Mouse (Mus musculus) T-cell, adult 2 months (primary cell): ENCODE results near the gene Vasp.
A peak's percentile ranks its signal among the peaks of the same experiment; 100 is the strongest.

ENCODE experiments used
- DNase-seq: peaks from one replicate; pipeline ENCODE4 v3.0.0; 2022; ENCODE audit warnings: low spot score

Gene Vasp

GRCm38 (mm10) chr7:19236411-19236810 lies 35.2 kb downstream of the Vasp start:
- no peak for DNase-seq

GRCm38 (mm10) chr7:19235092-19235671 lies 36.4 kb downstream of the Vasp start:
- no peak for DNase-seq

DNA sequence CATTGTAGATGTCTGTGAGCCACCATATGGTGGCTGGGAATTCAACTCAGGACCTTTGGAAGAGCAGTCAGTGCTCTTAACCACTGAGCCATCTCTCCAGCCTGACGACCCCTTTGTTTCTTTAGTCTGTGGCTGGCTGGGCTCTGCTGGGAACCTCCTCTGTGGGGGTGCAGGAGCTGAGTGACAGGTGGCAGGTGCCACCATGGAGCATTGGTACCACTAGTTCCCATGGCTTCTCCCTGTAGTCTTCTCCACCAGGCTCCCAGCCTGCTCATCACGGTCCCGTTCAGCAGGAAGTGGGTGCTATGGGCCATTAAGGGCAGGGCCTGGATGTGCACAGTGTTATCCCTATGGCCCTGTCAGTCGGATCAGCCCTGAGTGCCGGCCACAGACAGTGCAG lies 37.0 kb downstream of the Vasp start:
- no peak for DNase-seq

DNA sequence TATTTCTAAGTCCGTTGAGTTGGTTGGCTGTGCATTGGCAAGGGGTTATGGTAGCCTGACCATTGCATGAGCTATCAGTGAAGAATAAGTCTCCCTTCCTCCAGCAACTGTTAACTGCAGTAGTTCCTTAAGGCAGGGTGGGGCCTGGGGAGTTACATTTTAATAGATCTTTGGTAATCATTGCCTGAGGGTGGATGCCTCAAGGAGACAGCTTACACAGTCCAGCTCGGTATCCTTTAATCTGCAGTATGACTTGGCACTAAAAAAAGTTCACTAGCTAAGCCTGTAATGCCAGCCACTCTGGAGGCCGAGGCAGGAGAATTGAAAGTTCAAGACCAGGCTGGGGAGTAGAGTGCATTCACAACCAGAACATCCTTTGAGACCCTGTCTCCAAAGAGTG lies 39.8 kb downstream of the Vasp start:
- DNase-seq, result no peak

- DNase-seq, result no peak
Measured at GRCm38 (mm10) chr7:19230899-19231298, 40.7 kb downstream of the Vasp start.

- no peak for DNase-seq
Measured at GRCm38 (mm10) chr7:19230041-19230580, 41.5 kb downstream of the Vasp start.

DNA sequence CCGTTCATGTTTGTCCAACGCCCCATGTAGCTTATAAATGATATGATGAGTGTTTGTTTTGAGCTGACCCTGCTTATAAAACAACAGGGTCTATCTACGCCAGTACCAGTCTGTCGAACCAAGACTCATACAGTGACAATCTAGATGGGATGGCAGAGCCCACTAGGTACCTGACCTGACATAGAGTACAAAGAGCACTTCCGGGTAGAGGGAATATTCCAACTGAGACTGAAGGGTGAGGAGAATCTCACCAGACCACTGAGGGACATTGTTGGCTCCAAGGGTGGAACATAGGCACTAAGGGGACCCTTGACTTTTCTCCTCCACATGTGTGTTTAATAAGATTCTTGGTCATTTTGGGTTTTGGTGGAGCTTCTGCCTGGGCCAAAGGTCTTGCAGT lies 42.2 kb downstream of the Vasp start:
- no peak for DNase-seq

- no peak for DNase-seq
Measured at GRCm38 (mm10) chr7:19228793-19229148, 42.8 kb downstream of the Vasp start.

DNA sequence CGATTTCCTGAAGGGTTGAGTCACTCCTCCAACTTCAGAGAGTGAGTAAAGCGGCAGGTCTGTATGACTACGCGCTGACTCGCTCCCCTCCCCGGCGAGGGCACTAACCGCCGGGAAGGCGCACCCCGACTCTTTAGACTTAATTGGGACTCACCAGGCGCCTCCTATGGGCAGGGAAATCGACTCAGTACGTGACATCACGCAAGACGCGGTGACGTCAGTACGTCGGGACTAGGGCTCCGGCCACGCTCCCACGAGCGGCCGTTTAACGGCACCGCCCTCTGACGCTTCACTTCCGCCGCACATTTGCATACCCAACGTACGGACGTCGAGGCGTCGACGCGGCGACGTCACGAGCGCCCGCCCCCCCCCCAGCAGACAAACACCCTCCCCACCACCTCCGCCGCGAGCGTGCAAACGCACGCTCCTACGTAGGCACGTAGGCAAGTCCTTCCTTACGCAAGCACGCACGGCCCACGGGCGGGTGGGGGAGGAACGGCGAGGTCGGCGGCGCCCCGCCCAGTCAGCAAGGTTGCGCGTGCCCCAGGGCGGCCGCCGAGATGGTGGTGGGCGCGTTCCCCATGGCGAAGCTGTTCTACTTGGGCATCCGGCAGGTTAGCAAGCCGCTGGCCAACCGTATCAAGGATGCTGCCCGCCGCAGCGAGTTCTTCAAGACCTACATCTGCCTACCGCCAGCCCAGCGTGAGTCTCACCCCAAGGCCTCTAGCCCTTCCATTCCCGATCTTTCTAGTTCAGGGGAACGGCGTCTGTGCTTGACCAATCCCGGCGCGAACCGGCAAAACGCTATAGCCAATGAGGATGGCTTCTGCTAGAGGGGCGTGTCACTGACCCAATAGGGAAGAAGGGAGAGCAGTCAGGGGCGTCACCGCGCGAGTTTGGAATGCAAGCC lies 43.5 kb downstream of the Vasp start, which contains the start of gene Opa3:
TSS of gene Opa3 (plus strand) at position 452 of the 910 bp plus-strand sequence.
- peak; percentile 99 for DNase-seq

- peak; percentile 68 for DNase-seq
Measured at GRCm38 (mm10) chr7:19226817-19227797, 44.5 kb downstream of the Vasp start.

DNA sequence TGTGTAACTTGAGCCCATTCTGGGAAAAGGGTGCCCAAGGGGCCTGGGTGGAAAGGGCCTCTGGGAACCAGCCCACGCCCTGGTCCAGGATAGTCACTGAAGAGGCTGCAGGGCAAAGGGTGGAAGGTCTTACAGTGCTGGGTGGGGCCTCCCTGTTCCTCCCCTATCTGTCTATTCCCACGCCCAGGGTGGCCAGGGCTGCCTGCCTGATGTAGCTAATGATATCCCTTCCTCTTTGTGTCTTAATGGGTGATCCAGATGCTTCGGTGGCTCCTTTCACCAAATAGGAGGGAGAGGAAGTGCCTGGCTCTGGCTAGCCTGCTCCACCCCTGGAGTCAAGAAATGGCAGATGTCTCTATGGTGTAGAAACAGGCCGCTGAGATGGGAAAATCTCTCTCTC lies 46.7 kb downstream of the Vasp start:
- no peak for DNase-seq

GRCm38 (mm10) chr7:19222875-19223274 lies 48.7 kb downstream of the Vasp start:
- DNase-seq, result no peak

GRCm38 (mm10) chr7:19222189-19222588 lies 49.4 kb downstream of the Vasp start:
- no peak for DNase-seq

GRCm38 (mm10) chr7:19220061-19220460 lies 51.6 kb downstream of the Vasp start:
- DNase-seq, result no peak

- no peak for DNase-seq
Measured at GRCm38 (mm10) chr7:19217944-19218343, 53.7 kb downstream of the Vasp start.

GRCm38 (mm10) chr7:19217492-19217891 lies 54.1 kb downstream of the Vasp start:
- no peak for DNase-seq

GRCm38 (mm10) chr7:19214940-19215339 lies 56.7 kb downstream of the Vasp start:
- no peak for DNase-seq

- no peak for DNase-seq
Measured at GRCm38 (mm10) chr7:19214369-19214768, 57.2 kb downstream of the Vasp start.

DNA sequence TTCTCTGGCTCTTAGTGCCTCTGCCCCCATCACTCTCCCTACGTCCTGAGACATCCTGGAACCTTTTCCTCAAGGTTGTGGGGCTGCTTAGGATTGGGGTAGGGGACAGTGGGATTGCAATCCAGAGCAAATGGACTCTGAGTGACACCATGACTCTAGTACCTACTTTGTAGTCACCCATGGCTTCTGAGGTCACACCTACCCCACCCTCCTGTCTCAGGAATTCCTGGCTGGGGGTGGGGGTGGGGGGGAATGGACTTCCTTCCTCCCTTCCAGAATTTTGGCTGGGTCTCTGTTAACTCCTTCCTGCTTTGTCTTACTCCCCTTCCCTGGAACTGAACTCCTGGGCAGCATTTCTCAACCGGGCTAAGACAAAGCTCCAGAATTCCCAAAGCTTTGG lies 58.2 kb downstream of the Vasp start:
- no peak for DNase-seq

- DNase-seq, result no peak
Measured at GRCm38 (mm10) chr7:19211996-19212755, 59.4 kb downstream of the Vasp start, which contains the start of gene Gpr4. Gene Gpr4 (plus strand): TSS chr7:19212538.

DNA sequence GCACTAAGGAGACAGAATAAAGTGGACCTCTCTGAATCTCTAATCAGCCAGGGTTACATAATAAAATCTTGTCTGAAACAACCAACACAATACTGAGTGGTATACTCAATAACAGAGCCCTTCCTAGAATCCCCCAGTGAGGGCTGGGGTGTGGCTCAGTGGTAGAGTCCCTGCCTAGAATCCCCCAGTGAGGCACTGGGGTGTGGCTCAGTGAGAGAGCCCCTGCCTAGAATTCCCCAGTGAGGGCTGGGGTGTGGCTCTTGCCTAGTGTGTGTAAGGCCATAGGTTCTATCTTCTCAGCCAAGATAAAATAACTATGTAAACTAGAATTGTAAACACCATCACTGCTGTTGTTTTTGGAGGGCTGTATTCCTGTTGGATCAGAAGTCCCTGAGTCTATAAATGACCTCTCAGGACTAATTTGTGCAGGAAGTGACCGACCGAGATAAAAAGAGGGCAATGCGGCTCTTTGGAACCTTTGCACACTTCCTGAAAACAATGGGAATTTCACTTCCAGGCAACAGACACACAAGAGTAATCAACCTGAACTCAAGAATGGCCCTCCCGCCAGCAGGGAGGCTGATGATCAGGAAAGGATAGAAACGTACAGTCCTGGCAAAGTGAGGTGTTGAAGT lies 60.5 kb downstream of the Vasp start:
- DNase-seq, result no peak
